Mouse (Mus musculus): Measurements from ENCODE around the gene Gm11567. TPM values are rescaled to one million over a fixed set of nuclear protein-coding genes. Genes with fewer than 3 reads are reported as not detected.
"Not testable (repeated sequence)": the region's sequence is repeated elsewhere in the genome, so short reads cannot be mapped to it uniquely, and the experiment has no call there.

Gm11567 gene
- not detected in 2 replicates for polyA plus RNA-seq (2012; ENCODE audit: insufficient read depth, insufficient read length, missing spikeins)

- not testable (repeated sequence) for H3K4me1 ChIP-seq (ENCODE audit: control insufficient read depth, insufficient read depth, insufficient read length, low read length); H3K4me3 ChIP-seq (ENCODE audit: insufficient read depth, low read depth, low read length); H3K27ac ChIP-seq (replicated peaks; ENCODE audit: low read depth, low read length)
Observed at GRCm38 (mm10) chr11:99878887-99879286, at the start of gene Gm11567. Gene Gm11567, plus strand, starts transcription at chr11:99879187.

- no peak within 1 kb of the TSS for H3K27ac ChIP-seq (replicated peaks; ENCODE audit: low read depth, low read length)
- H3K4me1 ChIP-seq (ENCODE audit: control insufficient read depth, insufficient read depth, insufficient read length, low read length), result no peaks in the 10 kb centered on the region
- H3K4me3 ChIP-seq (ENCODE audit: insufficient read depth, low read depth, low read length), result no peak within 1 kb of the TSS
Observed at GRCm38 (mm10) chr11:99837966-99838365, 41.0 kb upstream of the Gm11567 start, which contains the start of gene 2300003K06Rik. Gene 2300003K06Rik, minus strand, starts transcription at chr11:99838066.

- no peak overlapping the region for H3K27ac ChIP-seq (replicated peaks; ENCODE audit: low read depth, low read length)
- H3K4me1 ChIP-seq (ENCODE audit: control insufficient read depth, insufficient read depth, insufficient read length, low read length), result no peaks in the 10 kb centered on the region
- no peak overlapping the region for H3K4me3 ChIP-seq (ENCODE audit: insufficient read depth, low read depth, low read length)
Observed at GRCm38 (mm10) chr11:99842185-99842584, 36.8 kb upstream of the Gm11567 start.

- Histone ChIP-seq H3K4me3 (ENCODE audit: insufficient read depth, low read depth, low read length) (no peak overlapping the region), H3K4me1 (ENCODE audit: control insufficient read depth, insufficient read depth, insufficient read length, low read length) (no peaks in the 10 kb centered on the region), H3K27ac (replicated peaks; ENCODE audit: low read depth, low read length) (no peak overlapping the region)
Observed at GRCm38 (mm10) chr11:99846746-99847145, 32.2 kb upstream of the Gm11567 start.

GRCm38 (mm10) chr11:99851508-99851907, 27.5 kb upstream of the Gm11567 start, which contains the start of gene Krtap4-16:
Gene Krtap4-16, minus strand, starts transcription at chr11:99851608.
- Histone ChIP-seq H3K4me1 (ENCODE audit: control insufficient read depth, insufficient read depth, insufficient read length, low read length) (no peaks in the 10 kb centered on the region), H3K27ac (replicated peaks; ENCODE audit: low read depth, low read length) (no peak within 1 kb of the TSS), H3K4me3 (ENCODE audit: insufficient read depth, low read depth, low read length) (no peak within 1 kb of the TSS)

GRCm38 (mm10) chr11:99854121-99854520, 24.9 kb upstream of the Gm11567 start:
- H3K4me1 ChIP-seq (ENCODE audit: control insufficient read depth, insufficient read depth, insufficient read length, low read length), result no peaks in the 10 kb centered on the region
- no peak overlapping the region for H3K4me3 ChIP-seq (ENCODE audit: insufficient read depth, low read depth, low read length)
- H3K27ac ChIP-seq (replicated peaks; ENCODE audit: low read depth, low read length), result no peak overlapping the region

GRCm38 (mm10) chr11:99857617-99858016, 21.4 kb upstream of the Gm11567 start, which contains the start of gene Gm11568:
Gene Gm11568, plus strand, starts transcription at chr11:99857917.
- no peaks in the 10 kb centered on the region for H3K4me1 ChIP-seq (ENCODE audit: control insufficient read depth, insufficient read depth, insufficient read length, low read length)
- no peak within 1 kb of the TSS for H3K27ac ChIP-seq (replicated peaks; ENCODE audit: low read depth, low read length)
- H3K4me3 ChIP-seq (ENCODE audit: insufficient read depth, low read depth, low read length), result no peak within 1 kb of the TSS

- Histone ChIP-seq H3K4me1 (ENCODE audit: control insufficient read depth, insufficient read depth, insufficient read length, low read length) (no peaks in the 10 kb centered on the region), H3K27ac (replicated peaks; ENCODE audit: low read depth, low read length) (no peak overlapping the region), H3K4me3 (ENCODE audit: insufficient read depth, low read depth, low read length) (no peak overlapping the region)
Observed at GRCm38 (mm10) chr11:99858761-99859160, 20.2 kb upstream of the Gm11567 start.

GRCm38 (mm10) chr11:99864176-99864575, 14.8 kb upstream of the Gm11567 start, which contains the start of gene Gm11559:
Gene Gm11559, plus strand, starts transcription at chr11:99864476.
- H3K4me1 ChIP-seq (ENCODE audit: control insufficient read depth, insufficient read depth, insufficient read length, low read length); H3K4me3 ChIP-seq (ENCODE audit: insufficient read depth, low read depth, low read length); H3K27ac ChIP-seq (replicated peaks; ENCODE audit: low read depth, low read length): not testable (repeated sequence)

GRCm38 (mm10) chr11:99873089-99873488, 5.9 kb upstream of the Gm11567 start, which contains the start of gene Krtap9-1:
Gene Krtap9-1, plus strand, starts transcription at chr11:99873389.
- H3K27ac ChIP-seq (replicated peaks; ENCODE audit: low read depth, low read length); H3K4me3 ChIP-seq (ENCODE audit: insufficient read depth, low read depth, low read length); H3K4me1 ChIP-seq (ENCODE audit: control insufficient read depth, insufficient read depth, insufficient read length, low read length): not testable (repeated sequence)

- H3K4me1 ChIP-seq (ENCODE audit: control insufficient read depth, insufficient read depth, insufficient read length, low read length), result no peaks in the 10 kb centered on the region
- no peak within 1 kb of the TSS for H3K4me3 ChIP-seq (ENCODE audit: insufficient read depth, low read depth, low read length)
- H3K27ac ChIP-seq (replicated peaks; ENCODE audit: low read depth, low read length), result no peak within 1 kb of the TSS
Observed at GRCm38 (mm10) chr11:99907620-99908019, 28.6 kb downstream of the Gm11567 start, which contains the start of gene Krtap31-1. Gene Krtap31-1, plus strand, starts transcription at chr11:99907920.

GRCm38 (mm10) chr11:99914451-99914850, 35.5 kb downstream of the Gm11567 start, which contains the start of gene Gm11565:
Gene Gm11565, plus strand, starts transcription at chr11:99914751.
- Histone ChIP-seq H3K27ac (replicated peaks; ENCODE audit: low read depth, low read length) (no peak within 1 kb of the TSS), H3K4me3 (ENCODE audit: insufficient read depth, low read depth, low read length) (no peak within 1 kb of the TSS), H3K4me1 (ENCODE audit: control insufficient read depth, insufficient read depth, insufficient read length, low read length) (no peaks in the 10 kb centered on the region)

Other genes with a start within 250 kb of the Gm11567 start
- not detected in 2 replicates for gene Krtap4-2, start 244.1 kb upstream of the Gm11567 start, polyA plus RNA-seq (2012; ENCODE audit: insufficient read depth, insufficient read length, missing spikeins)
- not detected in 2 replicates for gene Krtap4-7, start 235.1 kb upstream of the Gm11567 start, polyA plus RNA-seq (2012; ENCODE audit: insufficient read depth, insufficient read length, missing spikeins)
- gene Gm11555, start 229.0 kb upstream of the Gm11567 start, polyA plus RNA-seq (2012; ENCODE audit: insufficient read depth, insufficient read length, missing spikeins), result not detected in 2 replicates
- gene Gm11563, start 220.2 kb upstream of the Gm11567 start, polyA plus RNA-seq (2012; ENCODE audit: insufficient read depth, insufficient read length, missing spikeins), result not detected in 2 replicates
- not detected in 2 replicates for gene Krtap4-6, start 213.2 kb upstream of the Gm11567 start, polyA plus RNA-seq (2012; ENCODE audit: insufficient read depth, insufficient read length, missing spikeins)
- not detected in 2 replicates for gene Gm14190, start 188.4 kb upstream of the Gm11567 start, polyA plus RNA-seq (2012; ENCODE audit: insufficient read depth, insufficient read length, missing spikeins)
- gene Gm14180, start 144.9 kb upstream of the Gm11567 start, polyA plus RNA-seq (2012; ENCODE audit: insufficient read depth, insufficient read length, missing spikeins), result not detected in 2 replicates
- gene Gm11595, start 106.3 kb upstream of the Gm11567 start, polyA plus RNA-seq (2012; ENCODE audit: insufficient read depth, insufficient read length, missing spikeins), result not detected in 2 replicates
- not detected in 2 replicates for gene Krtap4-8, start 98.5 kb upstream of the Gm11567 start, polyA plus RNA-seq (2012; ENCODE audit: insufficient read depth, insufficient read length, missing spikeins)
- not detected in 2 replicates for gene Krtap4-9, start 94.0 kb upstream of the Gm11567 start, polyA plus RNA-seq (2012; ENCODE audit: insufficient read depth, insufficient read length, missing spikeins)
- not detected in 2 replicates for gene Gm11596, start 85.7 kb upstream of the Gm11567 start, polyA plus RNA-seq (2012; ENCODE audit: insufficient read depth, insufficient read length, missing spikeins)
- not detected in 2 replicates for gene Gm11569, start 80.3 kb upstream of the Gm11567 start, polyA plus RNA-seq (2012; ENCODE audit: insufficient read depth, insufficient read length, missing spikeins)
- not detected in 2 replicates for gene Gm11554, start 74.7 kb upstream of the Gm11567 start, polyA plus RNA-seq (2012; ENCODE audit: insufficient read depth, insufficient read length, missing spikeins)
- gene Krtap4-13, start 69.3 kb upstream of the Gm11567 start, polyA plus RNA-seq (2012; ENCODE audit: insufficient read depth, insufficient read length, missing spikeins), result not detected in 2 replicates
- not detected in 2 replicates for gene Gm11564, start 63.5 kb upstream of the Gm11567 start, polyA plus RNA-seq (2012; ENCODE audit: insufficient read depth, insufficient read length, missing spikeins)
- gene 2300003K06Rik, start 41.1 kb upstream of the Gm11567 start, polyA plus RNA-seq (2012; ENCODE audit: insufficient read depth, insufficient read length, missing spikeins), result not detected in 2 replicates
- not detected in 2 replicates for gene Krtap4-16, start 27.6 kb upstream of the Gm11567 start, polyA plus RNA-seq (2012; ENCODE audit: insufficient read depth, insufficient read length, missing spikeins)
- gene Gm11568, start 21.3 kb upstream of the Gm11567 start, polyA plus RNA-seq (2012; ENCODE audit: insufficient read depth, insufficient read length, missing spikeins), result not detected in 2 replicates
- not detected in 2 replicates for gene Gm11559, start 14.7 kb upstream of the Gm11567 start, polyA plus RNA-seq (2012; ENCODE audit: insufficient read depth, insufficient read length, missing spikeins)
- not detected in 2 replicates for gene Krtap9-1, start 5.8 kb upstream of the Gm11567 start, polyA plus RNA-seq (2012; ENCODE audit: insufficient read depth, insufficient read length, missing spikeins)
- not detected in 2 replicates for gene Krtap31-1, start 28.7 kb downstream of the Gm11567 start, polyA plus RNA-seq (2012; ENCODE audit: insufficient read depth, insufficient read length, missing spikeins)
- not detected in 2 replicates for gene Gm11565, start 35.6 kb downstream of the Gm11567 start, polyA plus RNA-seq (2012; ENCODE audit: insufficient read depth, insufficient read length, missing spikeins)
- not detected in 2 replicates for gene Krtap31-2, start 57.1 kb downstream of the Gm11567 start, polyA plus RNA-seq (2012; ENCODE audit: insufficient read depth, insufficient read length, missing spikeins)
- not detected in 2 replicates for gene Krtap9-5, start 69.3 kb downstream of the Gm11567 start, polyA plus RNA-seq (2012; ENCODE audit: insufficient read depth, insufficient read length, missing spikeins)
- gene Krtap29-1, start 99.9 kb downstream of the Gm11567 start, polyA plus RNA-seq (2012; ENCODE audit: insufficient read depth, insufficient read length, missing spikeins), result not detected in 2 replicates
- not detected in 2 replicates for gene Krtap16-1, start 107.4 kb downstream of the Gm11567 start, polyA plus RNA-seq (2012; ENCODE audit: insufficient read depth, insufficient read length, missing spikeins)
- gene Krtap17-1, start 114.8 kb downstream of the Gm11567 start, polyA plus RNA-seq (2012; ENCODE audit: insufficient read depth, insufficient read length, missing spikeins), result not detected in 2 replicates
- gene Krt33a, start 137.0 kb downstream of the Gm11567 start, polyA plus RNA-seq (2012; ENCODE audit: insufficient read depth, insufficient read length, missing spikeins), result not detected in 2 replicates
- gene Krt33b, start 150.7 kb downstream of the Gm11567 start, polyA plus RNA-seq (2012; ENCODE audit: insufficient read depth, insufficient read length, missing spikeins), result not detected in 2 replicates
- gene Krt34, start 162.4 kb downstream of the Gm11567 start, polyA plus RNA-seq (2012; ENCODE audit: insufficient read depth, insufficient read length, missing spikeins), result not detected in 2 replicates
- not detected in 2 replicates for gene Krt31, start 171.4 kb downstream of the Gm11567 start, polyA plus RNA-seq (2012; ENCODE audit: insufficient read depth, insufficient read length, missing spikeins)
- gene Krt32, start 209.0 kb downstream of the Gm11567 start, polyA plus RNA-seq (2012; ENCODE audit: insufficient read depth, insufficient read length, missing spikeins), result not detected in 2 replicates
- gene Krt35, start 217.1 kb downstream of the Gm11567 start, polyA plus RNA-seq (2012; ENCODE audit: insufficient read depth, insufficient read length, missing spikeins), result not detected in 2 replicates
- 1.4 TPM in 2 replicates for gene Krt36, start 226.4 kb downstream of the Gm11567 start, polyA plus RNA-seq (2012; ENCODE audit: insufficient read depth, insufficient read length, missing spikeins)
- not detected in 2 replicates for gene Krt13, start 242.4 kb downstream of the Gm11567 start, polyA plus RNA-seq (2012; ENCODE audit: insufficient read depth, insufficient read length, missing spikeins)

Data from brown adipose tissue, adult 24 weeks (tissue).